Comparison of ENCODE assay signal across 10 mouse cellular contexts in the genomic region with DNA sequence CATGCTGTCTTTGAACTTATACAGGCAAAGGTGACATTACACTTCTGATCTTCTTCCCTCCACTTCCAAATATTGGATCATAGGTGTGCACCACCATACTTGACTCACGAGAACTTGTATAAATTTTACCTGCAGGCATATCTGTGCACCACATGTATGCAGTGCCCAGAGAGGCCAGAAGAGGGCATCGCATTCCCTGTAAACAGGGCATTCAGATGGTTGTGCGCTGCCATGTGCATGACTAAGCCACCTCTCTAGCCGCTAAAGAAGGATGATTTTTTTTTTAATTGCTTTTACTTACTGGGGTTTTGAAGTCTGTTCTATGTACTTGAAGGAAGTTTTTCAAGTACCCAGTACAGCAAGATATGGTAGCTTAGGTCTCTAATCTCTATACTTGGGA. TPM values are rescaled to one million over a fixed set of nuclear protein-coding genes. Genes with fewer than 3 reads are reported as not detected.
A peak's percentile ranks its signal among the peaks of the same experiment; 100 is the strongest.
DNase-seq lines count a peak whose midpoint lies in the region; ATAC-seq lines count a peak whose summit lies in the region.
"Had no signal": no experiment of that assay in that cellular context is flagged by ENCODE, and none has a peak within 500 bp of the region (broad histone marks: within the 10 kb centered on the region; RNA-seq: fewer than 3 reads in every experiment).

No protein-coding gene starts in this region.

- no peak overlapping the region for H3K4me3 ChIP-seq in midbrain, embryonic 13.5 days (replicated peaks)
- H3K4me3 ChIP-seq: liver, embryonic 15.5 days had no signal

- H3K4me1 ChIP-seq in midbrain, embryonic 13.5 days (replicated peaks): no peaks in the 10 kb centered on the region
- H3K4me1 ChIP-seq: liver, embryonic 15.5 days had no signal

- WGBS in midbrain, embryonic 13.5 days: 93% methylated on average over 4 of the region's 4 CpGs

- H3K9ac ChIP-seq in midbrain, embryonic 13.5 days (replicated peaks): no peak overlapping the region
- H3K9ac ChIP-seq: liver, embryonic 15.5 days had no signal

- H3K27ac ChIP-seq in midbrain, embryonic 13.5 days: no peak overlapping the region
- H3K27ac ChIP-seq: liver, embryonic 15.5 days had no signal

- H3K36me3 ChIP-seq in midbrain, embryonic 13.5 days: no peaks in the 10 kb centered on the region
- H3K36me3 ChIP-seq: liver, embryonic 15.5 days had no signal

- H3K4me2 ChIP-seq in midbrain, embryonic 13.5 days (replicated peaks): no peak overlapping the region
- H3K4me2 ChIP-seq: liver, embryonic 15.5 days had no signal

- no peak for ATAC-seq in midbrain, embryonic 13.5 days

- peak; percentile 32 to 57 for DNase-seq in heart, adult 18-20 months
- no peak for DNase-seq in heart, adult 11 months
- peak; percentile 39 for DNase-seq in right cerebral cortex, postnatal 14 days
- DNase-seq in right cerebral cortex, adult 18-20 months: no peak
- DNase-seq in adrenal gland, postnatal 10 days: peak; percentile 68
- peak; percentile 45 to 72 for DNase-seq in kidney, postnatal 25 days
- peak; percentile 85 for DNase-seq in thymus, postnatal 25 days

- no peaks in the 10 kb centered on the region for H3K27me3 ChIP-seq in midbrain, embryonic 13.5 days
- H3K27me3 ChIP-seq: liver, embryonic 15.5 days had no signal

- H3K9me3 ChIP-seq in midbrain, embryonic 13.5 days: no peaks in the 10 kb centered on the region
- H3K9me3 ChIP-seq: liver, embryonic 15.5 days had no signal

RNA-seq across cellular contexts. Expression of a gene that starts 1.1 kb away (rescaled TPM):
- 10 to 100 TPM; 63.9 to 85.7 TPM for total RNA-seq in heart, adult 18-20 months (2021)
- total RNA-seq in adrenal gland, postnatal 10 days (2021): 100 to 1,000 TPM in 1 of 2 experiments, 10 to 100 TPM in 1; 56.2 to 118 TPM
- not detected in 2 replicates for polyA plus RNA-seq in midbrain, embryonic 13.5 days (2015; fragmentation: Nextera tagmentation; extraction: Ambion mirVana)
- polyA plus RNA-seq: liver, embryonic 15.5 days had no signal

RNA-seq across cellular contexts. Expression of a gene that starts 23.5 kb away (rescaled TPM):
- total RNA-seq in heart, adult 18-20 months (2021): not detected
- not detected for total RNA-seq in adrenal gland, postnatal 10 days (2021)
- polyA plus RNA-seq in midbrain, embryonic 13.5 days (2015; fragmentation: Nextera tagmentation; extraction: Ambion mirVana): 0.65 TPM in 1 of 2 replicates, not detected in the other
- polyA plus RNA-seq: embryonic facial prominence, embryonic 14.5 days; liver, embryonic 15.5 days had no signal

RNA-seq across cellular contexts. Expression of a gene that starts 27.1 kb away (rescaled TPM):
- total RNA-seq in heart, adult 18-20 months (2021): 10 to 100 TPM; 41.7 to 45.5 TPM
- total RNA-seq in adrenal gland, postnatal 10 days (2021): 10 to 100 TPM; 73.0 to 80.0 TPM
- 56.5 and 65.4 TPM in 2 replicates for polyA plus RNA-seq in midbrain, embryonic 13.5 days (2015; fragmentation: Nextera tagmentation; extraction: Ambion mirVana)

RNA-seq across cellular contexts. Expression of a gene that starts 31.3 kb away (rescaled TPM):
- 10 to 100 TPM; 35.4 to 36.0 TPM for total RNA-seq in heart, adult 18-20 months (2021)
- 10 to 100 TPM; 15.2 TPM for total RNA-seq in adrenal gland, postnatal 10 days (2021)
- polyA plus RNA-seq in midbrain, embryonic 13.5 days (2015; fragmentation: Nextera tagmentation; extraction: Ambion mirVana): 9.8 and 12.5 TPM in 2 replicates

RNA-seq across cellular contexts. Expression of a gene that starts 31.4 kb away (rescaled TPM):
- 10 to 100 TPM; 62.5 to 77.5 TPM for total RNA-seq in heart, adult 18-20 months (2021)
- total RNA-seq in adrenal gland, postnatal 10 days (2021): 10 to 100 TPM; 40.1 to 42.1 TPM
- polyA plus RNA-seq in midbrain, embryonic 13.5 days (2015; fragmentation: Nextera tagmentation; extraction: Ambion mirVana): 45.5 and 50.8 TPM in 2 replicates

Comparison
In these comparisons a context has a peak if more than half of its experiments do, and no peak if none do; other contexts are left out.
1. DNase-seq: peak in heart, adult 18-20 months (2 of 2), right cerebral cortex, postnatal 14 days (single experiment), adrenal gland, postnatal 10 days (single experiment), kidney, postnatal 25 days (2 of 2) and thymus, postnatal 25 days (single experiment); none in heart, adult 11 months (single experiment) and right cerebral cortex, adult 18-20 months (single experiment).